Comparison of ENCODE assay signal across 9 mouse cellular contexts in the genomic region with DNA sequence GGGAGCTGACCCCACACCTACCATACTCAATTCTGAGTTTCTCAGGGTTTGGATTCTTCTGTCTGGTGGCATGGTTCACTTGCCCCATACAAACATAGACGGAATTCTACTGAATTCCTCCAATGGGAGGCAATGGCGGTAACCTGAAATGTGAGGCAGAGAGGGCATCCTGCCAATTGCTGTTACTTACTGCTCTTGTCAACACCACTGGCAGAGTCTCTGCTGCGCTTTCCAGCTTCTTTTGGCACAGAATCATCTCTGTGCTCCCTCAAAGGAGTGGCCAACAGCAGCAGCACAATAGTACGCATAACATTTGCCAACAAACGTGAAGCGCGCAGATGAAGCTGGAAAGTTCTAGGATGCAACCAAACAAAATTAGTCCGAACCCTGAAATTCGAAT. TPM values are rescaled to one million over a fixed set of nuclear protein-coding genes. Genes with fewer than 3 reads are reported as not detected.
DNase-seq lines count a peak whose midpoint lies in the region; ATAC-seq and TF ChIP-seq lines count a peak whose summit lies in the region.
"Had no signal": no experiment of that assay in that cellular context is flagged by ENCODE, and none has a peak within 500 bp of the region (broad histone marks: within the 10 kb centered on the region; RNA-seq: fewer than 3 reads in every experiment).

No protein-coding gene starts in this region.

- no peak overlapping the region for H3K9ac ChIP-seq in lung, postnatal 0 days (replicated peaks; ENCODE audit: low read depth)
- no peak overlapping the region for H3K9ac ChIP-seq in intestine, embryonic 16.5 days (ENCODE audit: low read depth, low read length)

- no peak overlapping the region for H3K4me3 ChIP-seq in lung, postnatal 0 days (ENCODE audit: low read depth, low read length)
- no peak overlapping the region for H3K4me3 ChIP-seq in intestine, embryonic 16.5 days (ENCODE audit: low read length)
- H3K4me3 ChIP-seq: myocyte had no signal

- H3K27me3 ChIP-seq in lung, postnatal 0 days (replicated peaks; ENCODE audit: insufficient read depth, low read length), result no peaks in the 10 kb centered on the region
- H3K27me3 ChIP-seq in intestine, embryonic 16.5 days (replicated peaks; ENCODE audit: control insufficient read depth, insufficient read depth, low read length), result no peaks in the 10 kb centered on the region

- no peak for ATAC-seq in lung, postnatal 0 days
- no peak for ATAC-seq in cerebellum, adult (ENCODE audit: insufficient number of reproducible peaks, low FRiP score, low TSS enrichment)
- no peak for ATAC-seq in intestine, embryonic 16.5 days

- no peaks in the 10 kb centered on the region for H3K9me3 ChIP-seq in lung, postnatal 0 days (ENCODE audit: low read length)
- H3K9me3 ChIP-seq in intestine, embryonic 16.5 days (ENCODE audit: control insufficient read depth, low read length), result no peaks in the 10 kb centered on the region

- H3K4me2 ChIP-seq in lung, postnatal 0 days (replicated peaks; ENCODE audit: low read depth, low read length), result no peak overlapping the region
- H3K4me2 ChIP-seq in intestine, embryonic 16.5 days (ENCODE audit: low read depth, low read length), result no peak overlapping the region

- TF ChIP-seq EP300 in lung, postnatal 0 days (IDR thresholded peaks at IDR 0.05), result no peak

- H3K36me3 ChIP-seq in lung, postnatal 0 days (ENCODE audit: insufficient read depth, low read length), result no peaks in the 10 kb centered on the region
- no peaks in the 10 kb centered on the region for H3K36me3 ChIP-seq in intestine, embryonic 16.5 days (ENCODE audit: control insufficient read depth, insufficient read depth, low read length)

- no peaks in the 10 kb centered on the region for H3K4me1 ChIP-seq in lung, postnatal 0 days (ENCODE audit: insufficient read depth, low read depth, low read length)
- no peaks in the 10 kb centered on the region for H3K4me1 ChIP-seq in intestine, embryonic 16.5 days (ENCODE audit: control insufficient read depth, insufficient read depth, low read length)

- no peak for TF ChIP-seq CTCF in lung, postnatal 0 days (IDR thresholded peaks at IDR 0.05)

- no peak overlapping the region for H3K27ac ChIP-seq in lung, postnatal 0 days (ENCODE audit: low read length)
- no peak overlapping the region for H3K27ac ChIP-seq in intestine, embryonic 16.5 days (ENCODE audit: low read length)

- WGBS in lung, postnatal 0 days, result 58% methylated on average over 9 of the region's 9 CpGs
- WGBS in intestine, embryonic 16.5 days, result 82% methylated on average over 9 of the region's 9 CpGs

- DNase-seq in layer of hippocampus, adult 11-12 months (ENCODE audit: low spot score), result peak; percentile 41
- DNase-seq in layer of hippocampus, adult 9-10 months (ENCODE audit: low spot score), result no peak
- DNase-seq in adrenal gland, postnatal 25 days, result peak; percentile 42
- peak; percentile 18 to 47 for DNase-seq in gastrocnemius, adult 8-10 months (ENCODE audit: low spot score in 2 of 2)
- DNase-seq in lung, postnatal 0 days (ENCODE audit: low spot score), result peak; percentile 48
- DNase-seq in cerebellum, adult 9-11 months, result no peak

RNA-seq across cellular contexts. Expression of a gene that starts 17.1 kb away (rescaled TPM):
- total RNA-seq in adrenal gland, postnatal 25 days (2021), result 7.1 and 8.7 TPM in 2 replicates
- 1 to 10 TPM; 2.3 to 2.9 (median 2.6) TPM for total RNA-seq in gastrocnemius, adult 8-10 months (2022)
- polyA plus RNA-seq in lung, postnatal 0 days (2015; fragmentation: Nextera tagmentation; extraction: Ambion mirVana), result 9.4 and 9.9 TPM in 2 replicates
- 10.0 and 10.4 TPM in 2 replicates for polyA plus RNA-seq in intestine, embryonic 16.5 days (2015; fragmentation: Nextera tagmentation; extraction: Ambion mirVana)

Comparison
In these comparisons a context has a peak if more than half of its experiments do, and no peak if none do; other contexts are left out.
1. DNase-seq: peak in layer of hippocampus, adult 11-12 months (single experiment), adrenal gland, postnatal 25 days (single experiment), gastrocnemius, adult 8-10 months (2 of 2) and lung, postnatal 0 days (single experiment); none in layer of hippocampus, adult 9-10 months (single experiment) and cerebellum, adult 9-11 months (single experiment).